Mouse (Mus musculus): ENCODE measurements around the gene Ap1m2. TPM values are rescaled to one million over a fixed set of nuclear protein-coding genes. Genes with fewer than 3 reads are reported as not detected.

Ap1m2 gene
- polyA plus RNA-seq, 1 experiment: not detected

DNA sequence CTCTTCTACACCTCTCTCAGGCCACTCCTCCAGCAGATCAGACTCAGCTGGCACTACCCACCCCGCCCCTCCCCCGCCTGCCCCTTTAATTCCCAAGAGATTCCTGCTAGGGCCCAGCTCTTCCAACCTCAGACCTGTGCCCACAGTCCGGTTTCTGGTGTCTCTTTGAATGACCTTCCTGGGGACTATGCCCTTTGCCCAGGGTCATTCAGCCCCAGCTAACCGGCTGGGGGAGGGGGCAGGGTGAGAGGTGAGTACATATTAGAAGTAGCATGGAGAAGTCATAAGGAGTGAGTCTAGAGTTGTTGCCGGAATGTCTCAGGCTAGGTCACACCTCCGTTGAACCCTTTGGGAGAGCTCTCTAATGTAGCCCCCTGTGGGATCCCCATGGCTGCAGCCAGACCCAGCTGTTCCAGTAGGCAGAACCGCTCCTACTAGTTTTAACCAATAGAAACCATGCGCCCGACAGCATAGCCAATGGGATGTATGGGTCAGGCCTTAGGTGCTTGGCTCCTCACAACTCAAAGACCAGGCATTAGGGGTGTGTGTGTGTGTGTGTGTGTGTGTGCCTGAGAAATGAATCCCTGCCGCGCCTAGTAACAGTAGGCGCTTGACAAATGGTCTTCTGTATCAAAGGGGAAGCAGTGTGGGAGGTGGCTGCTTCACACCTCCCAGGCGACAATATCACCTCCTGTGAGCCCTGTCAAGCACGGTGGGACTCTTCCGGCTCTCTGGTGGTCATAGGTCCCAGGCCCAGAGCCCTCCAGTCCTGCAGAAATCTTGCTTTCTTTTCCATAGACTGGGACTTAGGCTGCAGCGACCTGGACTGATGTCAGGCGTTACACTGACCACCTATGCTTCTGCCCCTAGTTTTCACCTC is 62.3 kb downstream of the Ap1m2 start:
- Histone ChIP-seq H3K79me3 (ENCODE audit: low read depth) (no peaks in the 10 kb centered on the region), H3K4me3 (ENCODE audit: insufficient read depth, poor library complexity, severe bottlenecking) (no peak overlapping the region), H3K79me2 (ENCODE audit: control insufficient read depth, insufficient read depth) (no peaks in the 10 kb centered on the region), H3K36me3 (ENCODE audit: control insufficient read depth, insufficient read depth) (no peaks in the 10 kb centered on the region), H3K27me3 (ENCODE audit: control insufficient read depth, insufficient read depth, insufficient read length) (peaks cover 35% of the 10 kb centered on the region), H3ac (ENCODE audit: control insufficient read depth, insufficient read length, low read depth) (no peak overlapping the region)
- no peak for TF ChIP-seq USF1 (IDR thresholded peaks at IDR 0.05; ENCODE audit: low read depth)
- TF ChIP-seq MYOG (IDR thresholded peaks at IDR 0.05; ENCODE audit: control insufficient read depth, extremely low read depth, insufficient read length): no peak
- no peak for TF ChIP-seq CTCF (IDR thresholded peaks at IDR 0.05; ENCODE audit: control insufficient read depth, insufficient read depth, insufficient read length)
- TF ChIP-seq FOSL1 (IDR thresholded peaks at IDR 0.05; ENCODE audit: insufficient read depth, low read length, poor library complexity, severe bottlenecking): no peak
- no peak for TF ChIP-seq MAX (IDR thresholded peaks at IDR 0.05)
- no peak for TF ChIP-seq CEBPB (IDR thresholded peaks at IDR 0.05; ENCODE audit: low read depth)
- no peak for TF ChIP-seq MYOD1 (IDR thresholded peaks at IDR 0.05; ENCODE audit: control insufficient read depth, insufficient read length, low read depth)

DNA sequence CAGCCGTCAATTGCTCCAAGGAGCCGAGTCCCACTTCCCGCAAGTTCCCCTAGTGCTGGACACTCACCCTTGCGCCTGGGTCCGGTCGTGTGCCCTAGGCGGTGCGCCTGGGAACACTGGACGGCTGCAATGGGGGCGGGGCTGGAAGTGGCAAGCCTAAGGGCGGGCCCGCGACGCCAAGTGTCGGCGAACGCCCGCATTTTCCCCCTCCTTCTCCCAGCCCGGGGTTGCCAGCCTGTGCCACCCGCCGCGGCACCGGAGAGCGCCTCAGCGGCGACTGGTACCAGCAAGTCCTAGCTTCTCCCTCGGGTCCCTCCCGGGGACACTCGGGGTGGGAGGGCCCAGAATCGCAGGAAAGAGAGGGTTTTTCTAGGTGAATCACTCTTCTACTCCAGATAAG is 63.8 kb downstream of the Ap1m2 start, which contains the start of gene S1pr5:
Gene S1pr5 (minus strand): TSS at position 118 of the 400 bp plus-strand sequence.
- no peaks in the 10 kb centered on the region for H3K79me3 ChIP-seq (ENCODE audit: low read depth)
- TF ChIP-seq USF1 (IDR thresholded peaks at IDR 0.05; ENCODE audit: low read depth) (no peak), CEBPB (IDR thresholded peaks at IDR 0.05; ENCODE audit: low read depth) (no peak), CTCF (IDR thresholded peaks at IDR 0.05; ENCODE audit: control insufficient read depth, insufficient read depth, insufficient read length) (no peak), MAX (IDR thresholded peaks at IDR 0.05) (no peak), MYOD1 (IDR thresholded peaks at IDR 0.05; ENCODE audit: control insufficient read depth, insufficient read length, low read depth) (no peak), FOSL1 (IDR thresholded peaks at IDR 0.05; ENCODE audit: insufficient read depth, low read length, poor library complexity, severe bottlenecking) (no peak), MYOG (IDR thresholded peaks at IDR 0.05; ENCODE audit: control insufficient read depth, extremely low read depth, insufficient read length) (no peak)
- H3K27me3 ChIP-seq (ENCODE audit: control insufficient read depth, insufficient read depth, insufficient read length): peaks cover 47% of the 10 kb centered on the region
- no peaks in the 10 kb centered on the region for H3K36me3 ChIP-seq (ENCODE audit: control insufficient read depth, insufficient read depth)
- no peak within 1 kb of the TSS for H3ac ChIP-seq (ENCODE audit: control insufficient read depth, insufficient read length, low read depth)
- H3K79me2 ChIP-seq (ENCODE audit: control insufficient read depth, insufficient read depth): no peaks in the 10 kb centered on the region
- H3K4me3 ChIP-seq (ENCODE audit: insufficient read depth, poor library complexity, severe bottlenecking): no peak within 1 kb of the TSS

DNA sequence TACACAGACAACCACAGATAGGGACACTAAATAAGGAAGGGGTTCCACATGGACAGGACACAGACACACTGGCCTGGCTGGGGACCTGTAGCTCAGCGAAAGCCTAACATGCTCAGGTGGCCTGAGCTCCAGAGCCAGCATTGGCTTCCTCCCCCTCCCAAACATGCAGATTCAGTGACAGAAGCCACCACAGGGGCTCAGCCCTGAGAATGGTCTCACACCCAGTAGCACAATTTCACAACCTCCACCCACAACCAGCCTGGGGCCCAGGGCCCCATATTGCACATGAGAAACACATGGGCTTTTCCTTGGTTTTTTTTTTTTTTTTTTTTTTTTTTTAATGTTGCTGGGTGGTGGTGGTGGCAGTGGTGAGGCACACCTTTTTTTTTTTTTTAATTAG is 65.8 kb downstream of the Ap1m2 start:
- TF ChIP-seq USF1 (IDR thresholded peaks at IDR 0.05; ENCODE audit: low read depth): no peak
- TF ChIP-seq MYOG (IDR thresholded peaks at IDR 0.05; ENCODE audit: control insufficient read depth, extremely low read depth, insufficient read length): no peak
- TF ChIP-seq CEBPB (IDR thresholded peaks at IDR 0.05; ENCODE audit: low read depth): no peak
- TF ChIP-seq CTCF (IDR thresholded peaks at IDR 0.05; ENCODE audit: control insufficient read depth, insufficient read depth, insufficient read length): no peak
- TF ChIP-seq FOSL1 (IDR thresholded peaks at IDR 0.05; ENCODE audit: insufficient read depth, low read length, poor library complexity, severe bottlenecking): no peak
- no peak for TF ChIP-seq MAX (IDR thresholded peaks at IDR 0.05)
- TF ChIP-seq MYOD1 (IDR thresholded peaks at IDR 0.05; ENCODE audit: control insufficient read depth, insufficient read length, low read depth): no peak
- no peaks in the 10 kb centered on the region for H3K36me3 ChIP-seq (ENCODE audit: control insufficient read depth, insufficient read depth)
- H3K79me3 ChIP-seq (ENCODE audit: low read depth): no peaks in the 10 kb centered on the region
- H3K79me2 ChIP-seq (ENCODE audit: control insufficient read depth, insufficient read depth): no peaks in the 10 kb centered on the region
- H3K4me3 ChIP-seq (ENCODE audit: insufficient read depth, poor library complexity, severe bottlenecking): no peak overlapping the region
- no peak overlapping the region for H3ac ChIP-seq (ENCODE audit: control insufficient read depth, insufficient read length, low read depth)
- peaks cover 47% of the 10 kb centered on the region for H3K27me3 ChIP-seq (ENCODE audit: control insufficient read depth, insufficient read depth, insufficient read length)

DNA sequence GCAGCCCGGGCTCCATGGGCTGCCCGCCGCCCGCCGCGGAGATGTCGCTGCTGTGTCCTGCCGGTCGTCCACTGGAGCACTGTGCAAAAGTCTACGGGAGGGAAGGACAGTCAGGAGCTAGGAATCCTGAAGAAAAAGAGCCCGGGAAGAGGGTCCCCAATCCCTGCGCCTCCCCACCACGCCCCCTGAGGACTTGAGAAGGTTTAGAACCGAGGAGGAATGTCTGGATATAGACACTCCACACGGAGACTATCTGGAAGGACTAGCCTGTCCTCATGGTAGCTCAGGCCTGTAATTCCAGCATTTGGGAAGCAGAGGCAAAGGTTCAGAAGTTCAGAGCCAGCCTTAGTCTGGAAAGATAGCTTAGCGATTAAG is 67.0 kb downstream of the Ap1m2 start:
- Histone ChIP-seq H3K79me2 (ENCODE audit: control insufficient read depth, insufficient read depth) (no peaks in the 10 kb centered on the region), H3ac (ENCODE audit: control insufficient read depth, insufficient read length, low read depth) (no peak overlapping the region), H3K27me3 (ENCODE audit: control insufficient read depth, insufficient read depth, insufficient read length) (peaks cover 39% of the 10 kb centered on the region)

DNA sequence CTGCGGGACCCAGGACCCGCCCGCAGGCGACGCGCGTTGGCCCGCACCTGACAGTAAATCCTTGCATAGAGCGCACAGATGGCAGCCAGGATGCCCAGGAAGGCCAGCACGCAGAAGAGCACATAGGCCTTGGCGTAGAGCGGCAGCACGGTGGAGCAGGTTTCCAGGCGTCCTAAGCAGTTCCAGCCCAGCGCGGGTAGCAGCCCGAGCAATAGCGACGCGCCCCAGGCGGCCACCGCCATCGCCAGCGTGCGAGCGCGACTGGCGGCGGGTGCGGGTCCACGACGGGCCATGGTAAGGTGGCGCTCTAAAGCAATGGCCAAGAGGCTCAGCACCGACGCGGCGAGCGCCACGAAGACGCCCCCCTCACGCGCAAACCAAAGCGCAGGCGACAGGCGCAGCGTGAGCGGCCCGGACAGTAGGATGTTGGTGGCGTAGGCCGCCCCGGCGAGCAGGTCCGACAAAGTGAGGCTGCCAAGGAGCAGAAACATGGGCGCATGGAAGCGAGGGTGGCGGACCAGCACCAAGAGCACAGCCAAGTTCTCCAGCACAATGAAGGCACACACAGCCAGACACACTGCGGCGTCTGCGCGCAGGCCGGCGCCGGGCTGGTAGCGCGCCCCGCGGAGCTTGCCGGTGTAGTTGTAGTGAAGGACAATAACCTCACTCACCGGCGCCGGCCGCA is 67.6 kb downstream of the Ap1m2 start:
- peaks cover 35% of the 10 kb centered on the region for H3K27me3 ChIP-seq (ENCODE audit: control insufficient read depth, insufficient read depth, insufficient read length)
- H3ac ChIP-seq (ENCODE audit: control insufficient read depth, insufficient read length, low read depth): no peak overlapping the region
- no peaks in the 10 kb centered on the region for H3K36me3 ChIP-seq (ENCODE audit: control insufficient read depth, insufficient read depth)
- TF ChIP-seq MAX (IDR thresholded peaks at IDR 0.05): no peak
- TF ChIP-seq FOSL1 (IDR thresholded peaks at IDR 0.05; ENCODE audit: insufficient read depth, low read length, poor library complexity, severe bottlenecking): no peak
- TF ChIP-seq CEBPB (IDR thresholded peaks at IDR 0.05; ENCODE audit: low read depth): no peak
- TF ChIP-seq MYOD1 (IDR thresholded peaks at IDR 0.05; ENCODE audit: control insufficient read depth, insufficient read length, low read depth): no peak
- TF ChIP-seq USF1 (IDR thresholded peaks at IDR 0.05; ENCODE audit: low read depth): no peak
- TF ChIP-seq CTCF (IDR thresholded peaks at IDR 0.05; ENCODE audit: control insufficient read depth, insufficient read depth, insufficient read length): no peak
- TF ChIP-seq MYOG (IDR thresholded peaks at IDR 0.05; ENCODE audit: control insufficient read depth, extremely low read depth, insufficient read length): no peak
- no peaks in the 10 kb centered on the region for H3K79me2 ChIP-seq (ENCODE audit: control insufficient read depth, insufficient read depth)
- H3K4me3 ChIP-seq (ENCODE audit: insufficient read depth, poor library complexity, severe bottlenecking): no peak overlapping the region
- H3K79me3 ChIP-seq (ENCODE audit: low read depth): no peaks in the 10 kb centered on the region

More for the DNA sequence above, 67.0 kb downstream of the Ap1m2 start:
- Histone ChIP-seq H3K36me3 (ENCODE audit: control insufficient read depth, insufficient read depth) (no peaks in the 10 kb centered on the region), H3K4me3 (ENCODE audit: insufficient read depth, poor library complexity, severe bottlenecking) (no peak overlapping the region), H3K79me3 (ENCODE audit: low read depth) (no peaks in the 10 kb centered on the region)
- TF ChIP-seq MYOD1 (IDR thresholded peaks at IDR 0.05; ENCODE audit: control insufficient read depth, insufficient read length, low read depth) (no peak), USF1 (IDR thresholded peaks at IDR 0.05; ENCODE audit: low read depth) (no peak), FOSL1 (IDR thresholded peaks at IDR 0.05; ENCODE audit: insufficient read depth, low read length, poor library complexity, severe bottlenecking) (no peak), MAX (IDR thresholded peaks at IDR 0.05) (no peak), CTCF (IDR thresholded peaks at IDR 0.05; ENCODE audit: control insufficient read depth, insufficient read depth, insufficient read length) (no peak), CEBPB (IDR thresholded peaks at IDR 0.05; ENCODE audit: low read depth) (no peak), MYOG (IDR thresholded peaks at IDR 0.05; ENCODE audit: control insufficient read depth, extremely low read depth, insufficient read length) (no peak)

Other genes starting within 250 kb of the Ap1m2 start
- 0.43 TPM for gene Zglp1, start 245.2 kb downstream of the Ap1m2 start, polyA plus RNA-seq (2012; fragmentation: generic; extraction: Trizol)
- gene Gm49373, start 239.2 kb downstream of the Ap1m2 start, polyA plus RNA-seq (2012; fragmentation: generic; extraction: Trizol): 0.96 TPM
- gene Fdx1l, start 238.7 kb downstream of the Ap1m2 start, polyA plus RNA-seq (2012; fragmentation: generic; extraction: Trizol): 109 TPM
- gene Gm38431, start 220.3 kb downstream of the Ap1m2 start, polyA plus RNA-seq (2012; fragmentation: generic; extraction: Trizol): 1.3 TPM
- gene Raver1, start 220.3 kb downstream of the Ap1m2 start, polyA plus RNA-seq (2012; fragmentation: generic; extraction: Trizol): 49.2 TPM
- gene Tyk2, start 181.1 kb downstream of the Ap1m2 start, polyA plus RNA-seq (2012; fragmentation: generic; extraction: Trizol): 8.7 TPM
- 342 TPM for gene Cdc37, start 162.4 kb downstream of the Ap1m2 start, polyA plus RNA-seq (2012; fragmentation: generic; extraction: Trizol)
- 7.4 TPM for gene Pde4a, start 146.6 kb downstream of the Ap1m2 start, polyA plus RNA-seq (2012; fragmentation: generic; extraction: Trizol)
- 41.5 TPM for gene Keap1, start 73.0 kb downstream of the Ap1m2 start, polyA plus RNA-seq (2012; fragmentation: generic; extraction: Trizol)
- 0.04 TPM for gene S1pr5, start 63.9 kb downstream of the Ap1m2 start, polyA plus RNA-seq (2012; fragmentation: generic; extraction: Trizol)
- gene Atg4d, start 47.0 kb downstream of the Ap1m2 start, polyA plus RNA-seq (2012; fragmentation: generic; extraction: Trizol): 33.7 TPM
- 29.3 TPM for gene Kri1, start 24.4 kb downstream of the Ap1m2 start, polyA plus RNA-seq (2012; fragmentation: generic; extraction: Trizol)
- 49.4 TPM for gene Cdkn2d, start 20.9 kb downstream of the Ap1m2 start, polyA plus RNA-seq (2012; fragmentation: generic; extraction: Trizol)
- 221 TPM for gene Slc44a2, start 8.4 kb upstream of the Ap1m2 start, polyA plus RNA-seq (2012; fragmentation: generic; extraction: Trizol)
- 66.6 TPM for gene Ilf3, start 55.5 kb upstream of the Ap1m2 start, polyA plus RNA-seq (2012; fragmentation: generic; extraction: Trizol)
- 61.7 TPM for gene Qtrt1, start 99.5 kb upstream of the Ap1m2 start, polyA plus RNA-seq (2012; fragmentation: generic; extraction: Trizol)
- gene Dnm2, start 112.6 kb upstream of the Ap1m2 start, polyA plus RNA-seq (2012; fragmentation: generic; extraction: Trizol): 64.4 TPM
- gene Tmed1, start 197.9 kb upstream of the Ap1m2 start, polyA plus RNA-seq (2012; fragmentation: generic; extraction: Trizol): 100 TPM
- 0.19 TPM for gene AB124611, start 213.8 kb upstream of the Ap1m2 start, polyA plus RNA-seq (2012; fragmentation: generic; extraction: Trizol)
- 69.9 TPM for gene Carm1, start 234.6 kb upstream of the Ap1m2 start, polyA plus RNA-seq (2012; fragmentation: generic; extraction: Trizol)